Mouse (Mus musculus) limb, embryonic 13.5 days (tissue): Measurements from ENCODE around the gene Ccdc3. TPM values are rescaled to one million over a fixed set of nuclear protein-coding genes. Genes with fewer than 3 reads are reported as not detected.

Experiments
- ATAC-seq: fragments of 200-750 bp; cut with Nextera tagmentation; 2 replicates; pipeline ENCODE4 v1.8.0; 2017; ENCODE audit warnings: low read depth, moderate number of reproducible peaks, moderate TSS enrichment; ENCODE audit not compliant: low FRiP score
- H3K27ac ChIP-seq: fragments of 300-500 bp; sonication (generic); 2 replicates; pipeline ENCODE4 v1.5.1; 2015; ENCODE audit warnings: inconsistent platforms, mild to moderate bottlenecking, moderate library complexity
- H3K27me3 ChIP-seq: fragments of 300-500 bp; sonication (generic); 2 replicates; pipeline ENCODE4 v1.6.1; 2015; ENCODE audit warnings: mild to moderate bottlenecking, inconsistent platforms
- H3K36me3 ChIP-seq: fragments of 300-500 bp; sonication (generic); 2 replicates; pipeline ENCODE4 v1.6.1; 2015; ENCODE audit warnings: inconsistent platforms, mild to moderate bottlenecking, moderate library complexity
- H3K4me1 ChIP-seq: fragments of 300-500 bp; sonication (generic); 2 replicates; pipeline ENCODE4 v1.6.1; 2015; ENCODE audit warnings: inconsistent platforms
- H3K4me2 ChIP-seq: fragments of 300-500 bp; sonication (generic); replicated peaks from 2 replicates; pipeline ENCODE4 v1.6.1; 2015; ENCODE audit warnings: inconsistent platforms, mild to moderate bottlenecking, moderate library complexity
- H3K4me3 ChIP-seq: fragments of 300-500 bp; sonication (generic); 2 replicates; pipeline ENCODE4 v1.5.1; 2015; ENCODE audit warnings: moderate library complexity, mild to moderate bottlenecking, inconsistent platforms
- H3K9ac ChIP-seq: fragments of 300-500 bp; sonication (generic); 2 replicates; pipeline ENCODE4 v1.6.1; 2015; ENCODE audit warnings: mild to moderate bottlenecking, inconsistent platforms
- H3K9me3 ChIP-seq: fragments of 300-500 bp; sonication (generic); 2 replicates; pipeline ENCODE4 v1.6.1; 2016; ENCODE audit warnings: inconsistent platforms
- WGBS: fragments of 180-500 bp; shearing (Covaris S2); methylation state at CpG from one replicate; pipeline ENCODE4 v1.1.7; 2015; 5-methylcytosine and 5-hydroxymethylcytosine counted together
- polyA plus RNA-seq: library from polyadenylated mRNA; unstranded; fragments of >200 nt; fragmentation: Nextera tagmentation; extraction: Ambion mirVana; gene quantifications from 2 replicates; pipeline ENCODE4 v1.2.1, GENCODE M21; 2015

Ccdc3 gene
- polyA plus RNA-seq, 1 experiment from 2014 or later, result 6.7 TPM

GRCm38 (mm10) chr2:5193071-5193470 is 55.5 kb downstream of the Ccdc3 start:
- 67% methylated on average over 4 of the region's 4 CpGs for WGBS
- ATAC-seq, result no peak

GRCm38 (mm10) chr2:5194701-5195215 is 57.2 kb downstream of the Ccdc3 start:
- Histone ChIP-seq H3K4me3 (no peak overlapping the region), H3K27ac (no peak overlapping the region), H3K36me3 (no peaks in the 10 kb centered on the region), H3K9ac (no peak overlapping the region), H3K27me3 (no peaks in the 10 kb centered on the region), H3K9me3 (no peaks in the 10 kb centered on the region), H3K4me2 (no peak overlapping the region), H3K4me1 (no peaks in the 10 kb centered on the region)
- ATAC-seq, result no peak
- WGBS, result 71% methylated on average over 6 of the region's 6 CpGs

More at GRCm38 (mm10) chr2:5193071-5193470, 55.5 kb downstream of the Ccdc3 start:
- H3K9ac ChIP-seq, result no peak overlapping the region
- H3K4me2 ChIP-seq, result no peak overlapping the region
- H3K4me1 ChIP-seq, result no peaks in the 10 kb centered on the region
- no peaks in the 10 kb centered on the region for H3K27me3 ChIP-seq
- H3K27ac ChIP-seq, result no peak overlapping the region
- no peaks in the 10 kb centered on the region for H3K9me3 ChIP-seq
- no peaks in the 10 kb centered on the region for H3K36me3 ChIP-seq
- no peak overlapping the region for H3K4me3 ChIP-seq

GRCm38 (mm10) chr2:5197486-5197885 is 59.9 kb downstream of the Ccdc3 start:
- Histone ChIP-seq H3K4me1 (0 out of 2 replicates have a peak, but pooled peaks cover 5% of the 10 kb centered on the region), H3K27me3 (no peaks in the 10 kb centered on the region), H3K4me2 (no peak overlapping the region), H3K36me3 (no peaks in the 10 kb centered on the region), H3K9me3 (no peaks in the 10 kb centered on the region), H3K9ac (no peak overlapping the region), H3K27ac (no peak overlapping the region), H3K4me3 (no peak overlapping the region)
- ATAC-seq, result no peak
- 85% methylated on average over 4 of the region's 4 CpGs for WGBS

GRCm38 (mm10) chr2:5199289-5199688 is 61.7 kb downstream of the Ccdc3 start:
- WGBS, result 85% methylated on average over 17 of the region's 17 CpGs
- no peak overlapping the region for H3K4me2 ChIP-seq
- no peak overlapping the region for H3K9ac ChIP-seq
- no peaks in the 10 kb centered on the region for H3K27me3 ChIP-seq
- no peak for ATAC-seq
- 0 out of 2 replicates have a peak, but pooled peaks cover 5% of the 10 kb centered on the region for H3K4me1 ChIP-seq
- H3K36me3 ChIP-seq, result no peaks in the 10 kb centered on the region
- no peak overlapping the region for H3K27ac ChIP-seq
- H3K4me3 ChIP-seq, result no peak overlapping the region
- H3K9me3 ChIP-seq, result no peaks in the 10 kb centered on the region

GRCm38 (mm10) chr2:5200817-5201364 is 63.3 kb downstream of the Ccdc3 start:
- H3K9me3 ChIP-seq, result no peaks in the 10 kb centered on the region
- no peak overlapping the region for H3K4me3 ChIP-seq
- H3K27me3 ChIP-seq, result no peaks in the 10 kb centered on the region
- H3K9ac ChIP-seq, result no peak overlapping the region
- 64% methylated on average over 7 of the region's 7 CpGs for WGBS
- no peak for ATAC-seq
- 0 out of 2 replicates have a peak, but pooled peaks cover 5% of the 10 kb centered on the region for H3K4me1 ChIP-seq
- H3K4me2 ChIP-seq, result no peak overlapping the region
- no peak overlapping the region for H3K27ac ChIP-seq
- no peaks in the 10 kb centered on the region for H3K36me3 ChIP-seq

- ATAC-seq, result no peak
- no peak overlapping the region for H3K27ac ChIP-seq
- 49% methylated on average over 1 of the region's 1 CpGs for WGBS
- no peak overlapping the region for H3K4me2 ChIP-seq
- H3K4me3 ChIP-seq, result no peak overlapping the region
- H3K27me3 ChIP-seq, result no peaks in the 10 kb centered on the region
- no peaks in the 10 kb centered on the region for H3K9me3 ChIP-seq
- H3K9ac ChIP-seq, result no peak overlapping the region
- H3K4me1 ChIP-seq, result 0 out of 2 replicates have a peak, but pooled peaks cover 5% of the 10 kb centered on the region
- no peaks in the 10 kb centered on the region for H3K36me3 ChIP-seq
Observed at GRCm38 (mm10) chr2:5203146-5203545, 65.6 kb downstream of the Ccdc3 start.

- Histone ChIP-seq H3K4me2 (no peak overlapping the region), H3K4me1 (0 out of 2 replicates have a peak, but pooled peaks cover 4% of the 10 kb centered on the region), H3K4me3 (no peak overlapping the region), H3K36me3 (no peaks in the 10 kb centered on the region), H3K9ac (no peak overlapping the region), H3K27me3 (no peaks in the 10 kb centered on the region), H3K9me3 (no peaks in the 10 kb centered on the region), H3K27ac (no peak overlapping the region)
- ATAC-seq, result no peak
- 88% methylated on average over 1 of the region's 1 CpGs for WGBS
Observed at GRCm38 (mm10) chr2:5204941-5205340, 67.4 kb downstream of the Ccdc3 start.

- WGBS, result 91% methylated on average over 3 of the region's 3 CpGs
- no peaks in the 10 kb centered on the region for H3K9me3 ChIP-seq
- no peak for ATAC-seq
- no peak overlapping the region for H3K27ac ChIP-seq
- no peak overlapping the region for H3K4me2 ChIP-seq
- H3K4me1 ChIP-seq, result no peaks in the 10 kb centered on the region
- H3K27me3 ChIP-seq, result no peaks in the 10 kb centered on the region
- H3K9ac ChIP-seq, result no peak overlapping the region
- no peak overlapping the region for H3K4me3 ChIP-seq
- H3K36me3 ChIP-seq, result no peaks in the 10 kb centered on the region
Observed at GRCm38 (mm10) chr2:5206651-5207050, 69.1 kb downstream of the Ccdc3 start.

GRCm38 (mm10) chr2:5214581-5214980 is 77.0 kb downstream of the Ccdc3 start:
- Histone ChIP-seq H3K4me2 (no peak overlapping the region), H3K9ac (no peak overlapping the region), H3K27me3 (no peaks in the 10 kb centered on the region), H3K36me3 (no peaks in the 10 kb centered on the region), H3K4me1 (peaks cover 13% of the 10 kb centered on the region), H3K9me3 (no peaks in the 10 kb centered on the region), H3K27ac (0 out of 2 replicates have a peak overlapping the region, but pooled peaks have one; percentile 22), H3K4me3 (no peak overlapping the region)
- 19% methylated on average over 1 of the region's 1 CpGs for WGBS
- ATAC-seq, result no peak

- no peak for ATAC-seq
- no peak overlapping the region for H3K9ac ChIP-seq
- 51% methylated on average over 9 of the region's 9 CpGs for WGBS
Observed at GRCm38 (mm10) chr2:5215252-5215815, 77.8 kb downstream of the Ccdc3 start.

GRCm38 (mm10) chr2:5219206-5219605 is 81.6 kb downstream of the Ccdc3 start:
- Histone ChIP-seq H3K4me3 (no peak overlapping the region), H3K4me2 (no peak overlapping the region), H3K4me1 (peaks cover 16% of the 10 kb centered on the region), H3K27me3 (no peaks in the 10 kb centered on the region), H3K9me3 (no peaks in the 10 kb centered on the region), H3K9ac (no peak overlapping the region), H3K27ac (no peak overlapping the region), H3K36me3 (no peaks in the 10 kb centered on the region)
- WGBS, result 91% methylated on average over 1 of the region's 1 CpGs
- no peak for ATAC-seq

More at GRCm38 (mm10) chr2:5215252-5215815, 77.8 kb downstream of the Ccdc3 start:
- Histone ChIP-seq H3K4me2 (no peak overlapping the region), H3K36me3 (no peaks in the 10 kb centered on the region), H3K27me3 (no peaks in the 10 kb centered on the region), H3K27ac (no peak overlapping the region), H3K4me1 (peaks cover 13% of the 10 kb centered on the region), H3K4me3 (no peak overlapping the region), H3K9me3 (no peaks in the 10 kb centered on the region)

- H3K27ac ChIP-seq, result no peak overlapping the region
- no peak overlapping the region for H3K4me3 ChIP-seq
- no peaks in the 10 kb centered on the region for H3K36me3 ChIP-seq
- H3K4me2 ChIP-seq, result no peak overlapping the region
- ATAC-seq, result no peak
- 82% methylated on average over 1 of the region's 1 CpGs for WGBS
- H3K4me1 ChIP-seq, result peaks cover 11% of the 10 kb centered on the region
- no peaks in the 10 kb centered on the region for H3K27me3 ChIP-seq
- H3K9ac ChIP-seq, result no peak overlapping the region
- H3K9me3 ChIP-seq, result no peaks in the 10 kb centered on the region
Observed at GRCm38 (mm10) chr2:5219847-5220375, 82.3 kb downstream of the Ccdc3 start.
